8 mouse cellular contexts compared by ENCODE assay signal in genomic region chr3:129533743-129534530, GRCm38 (mm10). TPM values are rescaled to one million over a fixed set of nuclear protein-coding genes. Genes with fewer than 3 reads are reported as not detected.
A peak's percentile ranks its signal among the peaks of the same experiment; 100 is the strongest.
DNase-seq lines count a peak whose midpoint lies in the region; ATAC-seq and TF ChIP-seq lines count a peak whose summit lies in the region.

No protein-coding gene starts in this region.

- H3K4me2 ChIP-seq in heart, embryonic 14.5 days (ENCODE audit: low read length) = peak overlapping the region; percentile 92
- H3K4me2 ChIP-seq in liver, embryonic 14.5 days (ENCODE audit: low read depth) = peak overlapping the region; percentile 76
- H3K4me2 ChIP-seq in stomach, embryonic 15.5 days = peak overlapping the region; percentile 79

- no peaks in the 10 kb centered on the region for H3K36me3 ChIP-seq in heart, embryonic 14.5 days (ENCODE audit: control insufficient read depth, insufficient read depth, low read length)
- no peaks in the 10 kb centered on the region for H3K36me3 ChIP-seq in liver, embryonic 14.5 days (replicated peaks; ENCODE audit: control insufficient read depth, insufficient read depth, low read depth)
- H3K36me3 ChIP-seq in stomach, embryonic 15.5 days = no peaks in the 10 kb centered on the region

- under 1% methylated on average over 73 of the region's 74 CpGs for WGBS in heart, embryonic 14.5 days
- under 1% methylated on average over 64 of the region's 74 CpGs for WGBS in liver, embryonic 14.5 days (ENCODE audit: insufficient replicate concordance)
- under 1% methylated on average over 74 of the region's 74 CpGs for WGBS in stomach, embryonic 15.5 days

- TF ChIP-seq POLR2A in bone marrow macrophage, adult 2 months (IDR thresholded peaks at IDR 0.05; ENCODE audit: borderline replicate concordance, low read depth, low read length) = no peak

- H3K27me3 ChIP-seq in heart, embryonic 14.5 days (ENCODE audit: control insufficient read depth, insufficient read depth, low read length) = no peaks in the 10 kb centered on the region
- H3K27me3 ChIP-seq in liver, embryonic 14.5 days (ENCODE audit: control insufficient read depth, insufficient read depth, low read length) = no peaks in the 10 kb centered on the region
- H3K27me3 ChIP-seq in stomach, embryonic 15.5 days (replicated peaks) = no peaks in the 10 kb centered on the region

- no peak for TF ChIP-seq EP300 in liver, embryonic 14.5 days (IDR thresholded peaks at IDR 0.05; ENCODE audit: low read depth)

- H3K9ac ChIP-seq in heart, embryonic 14.5 days (ENCODE audit: low read length) = peak overlapping the region; percentile 97
- peak overlapping the region; percentile 95 for H3K9ac ChIP-seq in liver, embryonic 14.5 days (replicated peaks)
- H3K9ac ChIP-seq in stomach, embryonic 15.5 days = peak overlapping the region; percentile 70

- peak; percentile 68 for DNase-seq in CD4-positive helper T cell, adult 2 months (ENCODE audit: low read depth, low spot score)
- peak; percentile 82 for DNase-seq in kidney, postnatal 14 days
- DNase-seq in liver, embryonic 14.5 days (ENCODE audit: low read depth in 3 of 3, low spot score in 3 of 3) = no peak
- DNase-seq in neural tube, embryonic 10.5 days (ENCODE audit: extremely low spot score, low spot score) = peak; percentile 85

- H3K9me3 ChIP-seq in heart, embryonic 14.5 days (ENCODE audit: control insufficient read depth, low read length) = no peaks in the 10 kb centered on the region
- no peaks in the 10 kb centered on the region for H3K9me3 ChIP-seq in liver, embryonic 14.5 days (ENCODE audit: control insufficient read depth, low read length)
- H3K9me3 ChIP-seq in stomach, embryonic 15.5 days = no peaks in the 10 kb centered on the region

- H3K4me1 ChIP-seq in bone marrow macrophage, adult 2 months (ENCODE audit: control insufficient read depth, insufficient read depth, low read length) = peaks cover 21% of the 10 kb centered on the region
- peaks cover 11 to 23% of the 10 kb centered on the region in 2 experiments for H3K4me1 ChIP-seq in heart, embryonic 14.5 days (ENCODE audit: control insufficient read depth in 2 of 2, insufficient read depth in 2 of 2, low read length in 2 of 2)
- H3K4me1 ChIP-seq in liver, embryonic 14.5 days (replicated peaks; ENCODE audit: control insufficient read depth in 2 of 2, insufficient read depth in 2 of 2, low read length in 1 of 2) = peaks cover 4 to 19% of the 10 kb centered on the region in 2 experiments
- peaks cover 20% of the 10 kb centered on the region for H3K4me1 ChIP-seq in stomach, embryonic 15.5 days

- ATAC-seq in erythroid progenitor cell, adult 5-6 weeks (replicated peaks; ENCODE audit: low FRiP score, poor library complexity, severe bottlenecking) = peak; percentile 65
- ATAC-seq in heart, embryonic 14.5 days (ENCODE audit: insufficient number of reproducible peaks, insufficient read depth, low FRiP score, low read depth) = peak; percentile 41
- peak; percentile 54 for ATAC-seq in liver, embryonic 14.5 days (ENCODE audit: insufficient read depth)
- ATAC-seq in stomach, embryonic 15.5 days (ENCODE audit: insufficient read depth, low FRiP score, low read depth) = peak; percentile 21

- peak overlapping the region; percentile 82 for H3K4me3 ChIP-seq in bone marrow macrophage, adult 2 months (ENCODE audit: insufficient read depth, low read length)
- peak overlapping the region; percentile 84 to 90 for H3K4me3 ChIP-seq in heart, embryonic 14.5 days (ENCODE audit: control insufficient read depth in 1 of 2, insufficient read depth in 1 of 2, low read depth in 1 of 2, low read length in 2 of 2)
- H3K4me3 ChIP-seq in liver, embryonic 14.5 days (ENCODE audit: insufficient read depth in 1 of 2, low read depth in 2 of 2, low read length in 2 of 2) = peak overlapping the region; percentile 80 to 88
- peak overlapping the region; percentile 79 for H3K4me3 ChIP-seq in stomach, embryonic 15.5 days (replicated peaks)

- no peak for TF ChIP-seq CTCF in bone marrow macrophage, adult 2 months (IDR thresholded peaks at IDR 0.05; ENCODE audit: low read depth, low read length)
- no peak for TF ChIP-seq CTCF in liver, embryonic 14.5 days (IDR thresholded peaks at IDR 0.05; ENCODE audit: low read depth)

- peak overlapping the region; percentile 65 for H3K27ac ChIP-seq in bone marrow macrophage, adult 2 months (ENCODE audit: insufficient read depth, low read depth, low read length)
- peak overlapping the region; percentile 93 to 95 for H3K27ac ChIP-seq in heart, embryonic 14.5 days (replicated peaks in 1 of 2; ENCODE audit: control insufficient read depth in 1 of 2, insufficient read depth in 1 of 2, low read depth in 2 of 2, low read length in 2 of 2)
- peak overlapping the region; percentile 55 for H3K27ac ChIP-seq in liver, embryonic 14.5 days
- peak overlapping the region; percentile 95 for H3K27ac ChIP-seq in stomach, embryonic 15.5 days

RNA-seq across cellular contexts. Expression of gene Elovl6, which starts 1.8 kb away (rescaled TPM):
- polyA plus RNA-seq in bone marrow macrophage, adult 2 months (2012; ENCODE audit: insufficient read depth, insufficient read length, missing spikeins) = 1.6 and 2.3 TPM in 2 replicates
- total RNA-seq in erythroid progenitor cell, adult 5-6 weeks (2015; ENCODE audit: low replicate concordance) = 1.4 and 7.5 TPM in 2 replicates
- total RNA-seq in erythroid progenitor cell, adult 5-6 weeks (2017; ENCODE audit: low replicate concordance) = 0.23 and 0.51 TPM in 2 replicates
- polyA plus RNA-seq in heart, embryonic 14.5 days (2014; fragmentation: Nextera tagmentation; extraction: Ambion mirVana) = 9.1 and 9.8 TPM in 2 replicates
- 6.6 and 7.2 TPM in 2 replicates for polyA plus RNA-seq in liver, embryonic 14.5 days (2012; rRNA removed)
- 7.2 and 7.8 TPM in 2 replicates for polyA plus RNA-seq in liver, embryonic 14.5 days (2014; fragmentation: Nextera tagmentation; extraction: Ambion mirVana)
- 31.7 and 41.2 TPM in 2 replicates for polyA plus RNA-seq in stomach, embryonic 15.5 days (2015; fragmentation: Nextera tagmentation; extraction: Ambion mirVana)

Comparison
In these comparisons a context has a peak if more than half of its experiments do, and no peak if none do; other contexts are left out.
1. DNase-seq: peak in CD4-positive helper T cell, adult 2 months (single experiment), kidney, postnatal 14 days (single experiment) and neural tube, embryonic 10.5 days (single experiment); none in liver, embryonic 14.5 days (0 of 3).
2. Peak in every context shown above with its lines, with median percentiles within 50 percentile points of each other: H3K27ac ChIP-seq, H3K4me3 ChIP-seq, ATAC-seq, H3K4me2 ChIP-seq and H3K9ac ChIP-seq.